Mouse (Mus musculus) ES-E14 (cell line): Measurements from ENCODE around the gene Slc2a12. TPM values are rescaled to one million over a fixed set of nuclear protein-coding genes. Genes with fewer than 3 reads are reported as not detected.

Experiments used
- DNase-seq: peaks from one replicate; pipeline ENCODE4 v3.0.0-alpha.2; 2013; ENCODE audit warnings: low read depth, low spot score
- H3K27ac ChIP-seq: 2 replicates; pipeline ENCODE4 v1.5.1; 2012; ENCODE audit warnings: low read depth, mild to moderate bottlenecking, low read length, moderate library complexity, mixed read lengths; ENCODE audit not compliant: poor library complexity, insufficient read depth, severe bottlenecking
- H3K36me3 ChIP-seq: 2 replicates; pipeline ENCODE4 v1.6.1; 2012; ENCODE audit warnings: mild to moderate bottlenecking, low read length, moderate library complexity, mixed read lengths; ENCODE audit not compliant: control insufficient read depth, poor library complexity, insufficient read depth, severe bottlenecking
- H3K4me1 ChIP-seq, 2 experiments: fragments of 150-350 bp in 1 of 2; sonication (generic) in 1 of 2; 2 replicates each; pipeline ENCODE4 v1.6.1; 2012; ENCODE audit warnings: low read length in 2 of 2, mild to moderate bottlenecking in 1 of 2, mixed read lengths in 1 of 2; ENCODE audit not compliant: control insufficient read depth in 2 of 2, insufficient read depth in 2 of 2, poor library complexity in 1 of 2
- H3K4me3 ChIP-seq, 2 experiments: fragments of 150-350 bp in 1 of 2; sonication (generic) in 1 of 2; 2 replicates each; pipeline ENCODE4 v1.5.1; 2012; ENCODE audit warnings: low read length in 2 of 2, low read depth in 1 of 2, mild to moderate bottlenecking in 1 of 2, mixed read lengths in 1 of 2; ENCODE audit not compliant: insufficient read depth in 1 of 2, poor library complexity in 1 of 2, severe bottlenecking in 1 of 2
- H3K9ac ChIP-seq: 2 replicates; pipeline ENCODE4 v1.6.1; 2012; ENCODE audit warnings: low read depth, mild to moderate bottlenecking, low read length, mixed read lengths; ENCODE audit not compliant: poor library complexity, insufficient read depth, severe bottlenecking
- H3K9me3 ChIP-seq: fragments of 150-350 bp; sonication (generic); 2 replicates; pipeline ENCODE4 v1.6.1; 2012; ENCODE audit warnings: low read depth, mild to moderate bottlenecking, low read length; ENCODE audit not compliant: control insufficient read depth, insufficient read depth
- CHD2 ChIP-seq: IDR thresholded peaks from 2 replicates; pipeline ENCODE4 v1.6.1; 2014; ENCODE audit warnings: mild to moderate bottlenecking, low read depth, low read length, inconsistent platforms
- HCFC1 ChIP-seq: IDR thresholded peaks from 2 replicates; pipeline ENCODE4 v1.6.1; 2012; ENCODE audit warnings: low read length, inconsistent platforms, borderline replicate concordance; ENCODE audit not compliant: insufficient read depth
- MAFK ChIP-seq: IDR thresholded peaks from 2 replicates; pipeline ENCODE4 v1.6.1; 2014; ENCODE audit warnings: mild to moderate bottlenecking, low read depth, low read length, inconsistent platforms; ENCODE audit not compliant: insufficient read depth
- ZC3H11A ChIP-seq: IDR thresholded peaks from 2 replicates; pipeline ENCODE4 v1.6.1; 2012; ENCODE audit warnings: low read depth, mild to moderate bottlenecking, inconsistent platforms, low read length, borderline replicate concordance
- ZNF384 ChIP-seq: IDR thresholded peaks from 2 replicates; pipeline ENCODE4 v1.6.1; 2012; ENCODE audit warnings: low read depth, low read length, inconsistent platforms
- in situ Hi-C, 2 experiments: fragments of 600-800 bp; cut with MboI; formaldehyde crosslinking; loops; one replicate each; pipeline ENCODE4 v1.15.1; 2025; ENCODE audit warnings: low sequenced_read_pairs in 2 of 2, inconsistent platforms in 1 of 2; ENCODE audit not compliant: unreplicated experiment in 2 of 2
- total RNA-seq: library from RNA; depleted of rRNA; stranded (reverse); fragments of 300-350 nt; gene quantifications from 2 replicates; pipeline ENCODE4 v1.2.3, GENCODE M21; 2012

The Slc2a12 gene
- total RNA-seq, 1 experiment = 0.54 TPM

- H3K9me3 ChIP-seq = no peaks in the 10 kb centered on the region
- H3K36me3 ChIP-seq = no peaks in the 10 kb centered on the region
- peaks cover 0 to 5% of the 10 kb centered on the region in 2 experiments; a peak in 1 of 4 replicates for H3K4me1 ChIP-seq
- TF ChIP-seq ZC3H11A (no peak), CHD2 (no peak), HCFC1 (no peak), ZNF384 (no peak), MAFK (no peak)
- peak overlapping the region; percentile 83 to 98 for H3K4me3 ChIP-seq
- in situ Hi-C loops = no loop called here
- peak overlapping the region; percentile 14; the same call in 1 of the 2 replicates for H3K27ac ChIP-seq
- no peak for DNase-seq
- peak overlapping the region; percentile 87 for H3K9ac ChIP-seq
Measured at GRCm38 (mm10) chr10:22730266-22730991, 85.6 kb downstream of the Slc2a12 start.

- peak overlapping the region; percentile 14; the same call in 1 of the 2 replicates for H3K27ac ChIP-seq
- no peak for DNase-seq
- peaks cover 0 to 5% of the 10 kb centered on the region in 2 experiments; a peak in 1 of 4 replicates for H3K4me1 ChIP-seq
- no peak for TF ChIP-seq ZNF384
- no peak for TF ChIP-seq MAFK
- no peak for TF ChIP-seq CHD2
- TF ChIP-seq HCFC1 = no peak
- TF ChIP-seq ZC3H11A = no peak
- peak overlapping the region; percentile 83 to 98 for H3K4me3 ChIP-seq
- H3K9ac ChIP-seq = peak overlapping the region; percentile 87
- H3K36me3 ChIP-seq = no peaks in the 10 kb centered on the region
- H3K9me3 ChIP-seq = no peaks in the 10 kb centered on the region
- in situ Hi-C loops = no loop called here
Measured at GRCm38 (mm10) chr10:22730992-22731271, 86.1 kb downstream of the Slc2a12 start.

- in situ Hi-C loops = no loop called here
- Histone ChIP-seq H3K4me3 (peak within 1 kb of the TSS; percentile 83 to 98), H3K9me3 (no peaks in the 10 kb centered on the region), H3K9ac (peak within 1 kb of the TSS; percentile 96), H3K4me1 (peaks cover 0 to 5% of the 10 kb centered on the region in 2 experiments; a peak in 1 of 4 replicates), H3K27ac (peak within 1 kb of the TSS; percentile 84), H3K36me3 (no peaks in the 10 kb centered on the region)
- TF ChIP-seq HCFC1 = peak; percentile 75; the same call in 1 of the 2 replicates
- TF ChIP-seq MAFK = no peak
- DNase-seq = peak; percentile 91
Measured at GRCm38 (mm10) chr10:22731272-22732093, 86.7 kb downstream of the Slc2a12 start, which contains the start of gene Tbpl1. Tbpl1 (minus strand) TSS chr10:22731938.

GRCm38 (mm10) chr10:22732181-22732580 lies 87.4 kb downstream of the Slc2a12 start:
- H3K27ac ChIP-seq = no peak overlapping the region
- TF ChIP-seq HCFC1 (no peak), CHD2 (no peak), MAFK (no peak), ZNF384 (no peak), ZC3H11A (no peak)
- H3K9ac ChIP-seq = peak overlapping the region; percentile 96
- no peaks in the 10 kb centered on the region for H3K36me3 ChIP-seq
- no peak for DNase-seq
- no peaks in the 10 kb centered on the region for H3K9me3 ChIP-seq
- in situ Hi-C loops = no loop called here
- peaks cover 0 to 5% of the 10 kb centered on the region in 2 experiments; a peak in 1 of 4 replicates for H3K4me1 ChIP-seq
- peak overlapping the region; percentile 83 to 98; a peak in 3 of 4 replicates for H3K4me3 ChIP-seq
